Mouse (Mus musculus) myocyte (in vitro differentiated cells): ENCODE measurements around the gene Ndufaf2.

Experiments
- E2F4 ChIP-seq: IDR thresholded peaks from one replicate; pipeline ENCODE4 v1.6.1; 2011; ENCODE audit warnings: mild to moderate bottlenecking, control low read depth, moderate library complexity; ENCODE audit not compliant: insufficient read depth
- MAX ChIP-seq: IDR thresholded peaks from one replicate; pipeline ENCODE4 v1.6.1; 2011; ENCODE audit warnings: low read depth, mild to moderate bottlenecking, control low read depth
- MYOD1 ChIP-seq, 3 experiments: IDR thresholded peaks; one replicate each; pipeline ENCODE4 v1.6.1; 2011; ENCODE audit warnings: control low read depth in 2 of 3, low read depth in 2 of 3, mild to moderate bottlenecking in 2 of 3, moderate library complexity in 1 of 3; ENCODE audit not compliant: insufficient read length in 2 of 3, control insufficient read depth in 1 of 3
- MYOG ChIP-seq, 3 experiments: IDR thresholded peaks; one replicate each; pipeline ENCODE4 v1.6.1; 2011; ENCODE audit warnings: control low read depth in 2 of 3, low read depth in 2 of 3, mild to moderate bottlenecking in 2 of 3; ENCODE audit not compliant: insufficient read length in 2 of 3, control insufficient read depth in 1 of 3, insufficient read depth in 1 of 3
- POLR2A ChIP-seq: IDR thresholded peaks from one replicate; pipeline ENCODE4 v1.6.1; 2011; ENCODE audit warnings: low read depth, mild to moderate bottlenecking, control low read depth, moderate library complexity; ENCODE audit not compliant: insufficient read length
- POLR2AphosphoS2 ChIP-seq: IDR thresholded peaks from one replicate; pipeline ENCODE4 v1.6.1; 2011; ENCODE audit warnings: low read depth, control low read depth; ENCODE audit not compliant: insufficient read length
- REST ChIP-seq: IDR thresholded peaks from one replicate; pipeline ENCODE4 v1.6.1; 2011; ENCODE audit warnings: mild to moderate bottlenecking, control low read depth, moderate library complexity; ENCODE audit not compliant: insufficient read depth, insufficient read length
- TCF12 ChIP-seq: IDR thresholded peaks from one replicate; pipeline ENCODE4 v1.6.1; 2011; ENCODE audit warnings: mild to moderate bottlenecking, control low read depth; ENCODE audit not compliant: poor library complexity, insufficient read depth, severe bottlenecking
- TCF3 ChIP-seq: IDR thresholded peaks from one replicate; pipeline ENCODE4 v1.6.1; 2011; ENCODE audit warnings: low read depth, control low read depth; ENCODE audit not compliant: insufficient read length
- USF1 ChIP-seq: IDR thresholded peaks from one replicate; pipeline ENCODE4 v1.6.1; 2011; ENCODE audit warnings: low read depth, mild to moderate bottlenecking, control low read depth, moderate library complexity

DNA sequence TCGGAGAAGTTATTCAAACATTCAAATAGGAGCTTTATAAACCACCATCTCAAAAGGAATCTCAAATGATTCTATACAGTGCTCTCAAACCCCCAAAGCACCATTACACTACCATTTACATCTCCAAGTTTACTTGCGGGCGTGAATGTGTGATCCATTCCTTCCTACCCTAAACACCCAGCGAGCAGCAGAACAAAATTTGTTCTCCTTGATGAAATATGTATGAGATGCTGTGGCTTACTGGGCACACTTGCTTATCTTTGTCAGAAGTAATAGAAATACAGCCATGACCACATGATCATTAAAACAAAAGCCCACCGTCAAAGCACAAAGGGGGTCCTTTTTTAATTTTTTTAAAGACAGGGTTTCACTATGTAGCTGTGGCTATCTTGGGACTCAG lies 44.9 kb downstream of the Ndufaf2 start:
- no peak for TF ChIP-seq MYOD1 (IDR thresholded peaks at IDR 0.05; ENCODE audit: control insufficient read depth in 1 of 3, insufficient read length in 2 of 3, low read depth in 2 of 3)
- TF ChIP-seq MAX: no peak
- no peak for TF ChIP-seq USF1
- TF ChIP-seq POLR2A: no peak
- TF ChIP-seq TCF3: no peak
- no peak for TF ChIP-seq E2F4
- TF ChIP-seq POLR2AphosphoS2: no peak
- TF ChIP-seq TCF12: no peak
- no peak for TF ChIP-seq MYOG (IDR thresholded peaks at IDR 0.05; ENCODE audit: control insufficient read depth in 1 of 3, insufficient read depth in 1 of 3, insufficient read length in 2 of 3, low read depth in 2 of 3)
- no peak for TF ChIP-seq REST
